Mouse (Mus musculus): ENCODE data around the gene Gm10340.
"Not testable (repeated sequence)": the region's sequence is repeated elsewhere in the genome, so short reads cannot be mapped to it uniquely, and the experiment has no call there.

DNA sequence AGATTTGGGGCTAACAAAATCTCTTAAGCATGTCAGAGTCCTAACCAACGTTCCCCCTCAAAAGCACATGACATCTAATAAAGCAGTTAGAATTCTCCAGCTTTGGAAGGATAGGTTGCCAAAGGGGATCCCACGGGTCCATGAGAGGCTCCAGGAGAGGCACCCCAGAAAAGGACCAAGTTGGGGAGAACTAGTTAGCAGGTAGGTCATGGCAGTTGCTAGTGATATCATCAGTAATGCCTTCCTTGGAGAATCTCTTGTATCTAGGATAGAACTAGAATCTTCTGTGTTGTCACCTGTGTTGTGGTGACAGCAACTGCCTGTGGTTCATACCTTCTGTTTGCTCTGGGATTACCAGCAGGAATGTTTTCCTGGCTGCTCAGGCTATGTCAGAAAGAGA is 54.2 kb downstream of the Gm10340 start, which contains the start of gene Gm5795:
- not testable (repeated sequence) for TF ChIP-seq HCFC1 (IDR thresholded peaks at IDR 0.05; ENCODE audit: borderline replicate concordance, insufficient read depth, low read length); MAFK (IDR thresholded peaks at IDR 0.05; ENCODE audit: insufficient read depth, low read depth, low read length); ZNF384 (IDR thresholded peaks at IDR 0.05; ENCODE audit: low read depth, low read length); CHD2 (IDR thresholded peaks at IDR 0.05; ENCODE audit: low read depth, low read length)
